Mouse (Mus musculus) forebrain, embryonic 10.5 days (tissue): Measurements from ENCODE around the gene Bmp2k. TPM values are rescaled to one million over a fixed set of nuclear protein-coding genes. Genes with fewer than 3 reads are reported as not detected.

Experiments used
- DNase-seq: peaks from one replicate; pipeline ENCODE4 v3.0.0-alpha.2; 2017; ENCODE audit warnings: low spot score; ENCODE audit errors: extremely low spot score
- H3K27ac ChIP-seq: fragments of 300-500 bp; sonication (generic); 2 replicates; pipeline ENCODE4 v1.5.1; 2016; ENCODE audit warnings: mild to moderate bottlenecking
- H3K27me3 ChIP-seq: fragments of 300-500 bp; sonication (generic); 2 replicates; pipeline ENCODE4 v1.6.1; 2016; ENCODE audit warnings: mild to moderate bottlenecking; ENCODE audit not compliant: poor library complexity, severe bottlenecking
- H3K36me3 ChIP-seq: fragments of 300-500 bp; sonication (generic); replicated peaks from 2 replicates; pipeline ENCODE4 v1.6.1; 2016; ENCODE audit warnings: mild to moderate bottlenecking, moderate library complexity
- H3K4me1 ChIP-seq: fragments of 300-500 bp; sonication (generic); 2 replicates; pipeline ENCODE4 v1.6.1; 2016
- H3K4me3 ChIP-seq: fragments of 300-500 bp; sonication (generic); 2 replicates; pipeline ENCODE4 v1.5.1; 2016; ENCODE audit warnings: mild to moderate bottlenecking, moderate library complexity
- H3K9me3 ChIP-seq: fragments of 300-500 bp; sonication (generic); 2 replicates; pipeline ENCODE4 v1.6.1; 2016; ENCODE audit warnings: mild to moderate bottlenecking, moderate library complexity
- WGBS: fragments of 180-500 bp; shearing (Covaris S2); methylation state at CpG from one replicate; pipeline ENCODE4 v1.1.7; 2016; 5-methylcytosine and 5-hydroxymethylcytosine counted together
- polyA plus RNA-seq: library from polyadenylated mRNA; unstranded; fragments of >200 nt; fragmentation: Nextera tagmentation; extraction: Ambion mirVana; gene quantifications from 2 replicates; pipeline ENCODE4 v1.2.1, GENCODE M21; 2016

Bmp2k gene
- polyA plus RNA-seq, result 8.7 and 8.8 TPM in 2 replicates

DNA sequence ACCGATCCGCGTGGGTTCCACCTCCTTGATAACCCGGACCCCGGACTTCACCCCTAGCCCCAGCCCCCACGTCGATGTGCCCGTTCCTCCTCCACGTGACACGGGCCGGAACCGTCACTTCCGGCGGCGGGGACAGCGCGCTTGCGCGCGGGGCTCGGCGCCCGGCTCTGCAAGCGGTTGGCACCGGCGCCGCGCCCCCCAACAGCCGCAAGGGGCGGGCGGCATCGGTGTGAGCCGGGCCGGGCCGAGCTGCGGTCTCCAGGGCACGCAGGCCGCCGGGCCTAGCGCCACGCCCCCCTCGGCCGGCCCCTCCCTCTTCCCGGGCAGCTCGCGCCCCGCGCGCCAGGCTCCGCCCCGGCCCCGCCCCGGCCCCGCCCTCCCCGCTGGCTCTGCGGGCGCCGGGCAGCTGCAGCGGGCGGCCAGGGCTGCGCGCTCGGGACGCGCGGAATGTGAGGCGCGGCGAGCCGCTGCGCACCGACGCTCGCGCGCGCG, at the start of gene Bmp2k:
Bmp2k (plus strand) TSS at position 380 of the 492 bp plus-strand sequence.
- Histone ChIP-seq H3K27ac (peak within 1 kb of the TSS; percentile 95), H3K4me3 (peak within 1 kb of the TSS; percentile 90), H3K4me1 (peaks cover 41% of the 10 kb centered on the region), H3K36me3 (no peaks in the 10 kb centered on the region), H3K9me3 (no peaks in the 10 kb centered on the region), H3K27me3 (no peaks in the 10 kb centered on the region)
- under 1% methylated on average over 66 of the region's 78 CpGs for WGBS
- DNase-seq, result peak; percentile 88

DNA sequence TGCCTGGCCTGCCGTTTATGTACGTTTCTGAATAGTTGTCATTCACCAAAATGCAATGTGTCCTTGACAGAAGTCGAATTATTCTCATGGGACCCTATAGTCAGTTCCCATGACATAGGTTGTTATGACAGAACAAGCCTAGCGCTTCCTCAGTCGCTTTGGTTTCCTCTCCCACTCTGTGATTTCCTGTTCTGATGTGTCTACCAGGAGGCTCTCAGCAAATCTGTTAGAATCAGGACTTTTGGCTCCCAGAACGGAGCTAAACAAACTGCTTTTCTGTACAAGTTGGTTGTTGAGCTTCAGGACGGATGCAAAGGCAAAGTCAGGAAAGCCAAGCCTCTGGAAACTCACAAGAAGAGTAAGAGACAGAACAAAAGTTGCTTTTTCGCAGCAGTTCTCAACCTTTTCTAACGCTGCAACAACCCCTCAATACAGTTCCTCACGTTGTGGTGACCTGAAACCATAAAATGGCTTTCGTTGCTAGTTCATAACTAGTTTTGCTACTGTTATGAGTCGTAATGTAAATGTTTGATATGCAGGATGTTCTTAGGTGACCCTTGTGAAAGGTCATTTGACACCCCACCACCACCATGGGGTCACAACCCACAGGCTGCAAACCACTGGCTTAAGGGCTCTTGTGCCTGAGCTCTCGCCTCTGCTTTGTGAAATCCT, 48.5 kb upstream of the Bmp2k start:
- Histone ChIP-seq H3K36me3 (no peaks in the 10 kb centered on the region), H3K27me3 (no peaks in the 10 kb centered on the region), H3K4me1 (peaks cover 7% of the 10 kb centered on the region), H3K9me3 (no peaks in the 10 kb centered on the region), H3K27ac (no peak overlapping the region), H3K4me3 (no peak overlapping the region)
- 90% methylated on average over 13 of the region's 13 CpGs for WGBS
- DNase-seq, result no peak

DNA sequence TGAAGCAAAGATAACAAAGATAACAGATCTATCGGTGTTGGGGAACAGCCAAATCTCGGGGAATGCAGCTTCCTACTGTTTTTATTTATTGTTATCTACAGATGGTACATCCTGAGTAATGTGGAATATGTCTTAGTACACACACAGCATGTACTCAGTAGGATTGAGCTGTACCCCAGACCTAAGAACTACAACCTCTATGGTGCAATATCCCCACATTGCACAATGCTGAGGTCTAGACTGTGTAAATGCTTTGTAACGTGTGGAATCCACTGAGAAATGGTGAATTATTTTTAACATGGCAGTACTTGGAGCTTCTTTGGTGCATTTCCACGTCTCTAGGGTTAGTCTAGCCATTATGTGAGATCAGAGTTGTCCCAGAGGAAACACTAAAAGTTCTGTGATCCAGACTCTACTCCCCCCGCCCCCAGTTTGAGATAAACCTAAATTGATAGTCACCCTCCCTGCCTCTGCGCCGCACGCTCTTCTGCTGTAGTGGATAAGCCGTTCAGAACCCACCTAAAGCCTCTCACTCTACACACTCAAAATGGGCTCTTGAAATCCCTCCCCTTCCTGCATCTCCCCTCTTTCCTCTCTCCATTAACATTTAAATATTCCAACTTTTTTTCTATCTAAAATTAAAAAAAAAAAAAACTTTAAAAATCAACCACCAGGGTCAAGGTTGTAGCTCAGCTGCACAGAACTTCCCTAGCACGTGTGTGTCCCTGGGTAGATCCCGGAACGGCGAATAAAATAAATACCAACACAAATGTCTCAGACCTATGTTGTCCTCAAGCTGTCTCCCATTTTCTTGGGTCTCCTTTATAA, 47.4 kb upstream of the Bmp2k start:
- DNase-seq, result no peak
- Histone ChIP-seq H3K27me3 (no peaks in the 10 kb centered on the region), H3K36me3 (no peaks in the 10 kb centered on the region), H3K9me3 (no peaks in the 10 kb centered on the region), H3K27ac (no peak overlapping the region), H3K4me3 (no peak overlapping the region), H3K4me1 (peaks cover 14% of the 10 kb centered on the region)
- 87% methylated on average over 13 of the region's 13 CpGs for WGBS

DNA sequence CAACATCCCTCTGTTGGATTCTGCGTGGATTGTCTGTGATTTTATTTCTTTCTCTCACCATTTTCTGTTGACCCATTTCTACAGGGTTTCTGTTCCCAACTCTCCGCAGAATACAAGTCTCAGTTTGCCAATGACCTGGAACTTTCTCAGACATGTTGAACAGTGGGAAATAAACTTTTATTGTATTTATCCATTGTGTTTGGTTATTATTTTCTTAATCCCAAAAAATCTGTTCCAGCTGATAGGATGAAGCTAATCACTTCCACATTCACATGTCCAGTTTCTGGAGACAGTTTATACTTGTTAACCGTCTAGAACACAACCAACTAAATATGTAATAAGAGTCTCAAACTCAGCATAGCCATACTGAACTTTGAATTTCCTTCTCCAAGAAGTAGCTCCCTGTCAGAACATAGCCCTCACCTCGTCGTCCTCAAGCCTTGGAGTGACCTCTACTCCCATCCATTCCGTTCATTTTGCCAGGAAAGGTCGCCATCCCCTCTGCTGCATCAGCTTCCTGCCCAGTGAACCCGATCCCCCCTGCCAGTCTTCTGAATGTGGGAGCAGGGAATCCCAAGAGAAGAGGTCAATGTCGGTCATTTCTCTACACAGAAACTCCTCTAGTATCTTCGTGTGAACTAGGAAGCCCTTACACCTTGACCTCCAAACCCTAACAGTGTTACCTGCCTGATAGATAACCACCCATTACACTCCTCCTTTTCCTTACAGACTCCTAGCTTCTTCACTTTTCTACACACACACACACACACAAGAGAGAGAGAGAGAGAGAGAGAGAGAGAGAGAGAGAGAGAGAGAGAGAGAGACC, 46.6 kb upstream of the Bmp2k start:
- H3K4me1 ChIP-seq, result peaks cover 14% of the 10 kb centered on the region
- no peak for DNase-seq
- no peak overlapping the region for H3K4me3 ChIP-seq
- H3K27ac ChIP-seq, result no peak overlapping the region
- H3K27me3 ChIP-seq, result no peaks in the 10 kb centered on the region
- no peaks in the 10 kb centered on the region for H3K36me3 ChIP-seq
- no peaks in the 10 kb centered on the region for H3K9me3 ChIP-seq
- 77% methylated on average over 10 of the region's 10 CpGs for WGBS

DNA sequence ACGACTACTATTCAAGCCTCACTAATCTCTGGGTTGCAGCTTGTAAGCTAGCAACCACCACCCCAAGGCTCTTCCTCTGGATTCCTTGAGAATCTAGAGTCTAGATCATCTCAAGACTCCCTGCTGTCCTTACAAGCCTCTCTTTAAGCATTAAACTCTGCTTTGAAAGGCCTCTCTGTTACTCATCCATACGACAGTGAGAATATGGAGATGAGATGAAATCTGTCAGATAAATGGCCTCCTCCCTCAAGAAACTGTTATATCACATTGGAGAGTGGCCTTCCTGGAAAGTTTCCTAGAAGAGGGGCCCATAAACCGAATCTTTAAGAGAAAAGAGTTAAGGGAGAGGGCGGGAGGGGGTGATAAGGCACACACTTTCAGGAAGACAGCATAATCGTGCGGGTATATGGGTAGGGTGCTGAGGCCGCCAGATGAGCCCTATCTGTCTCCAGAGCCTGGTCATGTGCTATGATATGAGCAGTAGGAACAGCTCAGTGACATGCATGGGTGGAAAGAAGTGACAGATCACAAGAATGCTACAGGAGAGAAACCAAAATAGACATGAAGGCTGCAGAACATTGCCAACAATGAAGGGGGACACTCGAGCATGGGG, 45.9 kb upstream of the Bmp2k start:
- Histone ChIP-seq H3K27me3 (no peaks in the 10 kb centered on the region), H3K9me3 (no peaks in the 10 kb centered on the region), H3K4me3 (no peak overlapping the region), H3K36me3 (no peaks in the 10 kb centered on the region), H3K27ac (peak overlapping the region; percentile 48; the same call in 1 of the 2 replicates), H3K4me1 (peaks cover 17% of the 10 kb centered on the region)
- WGBS, result 79% methylated on average over 8 of the region's 8 CpGs
- no peak for DNase-seq

DNA sequence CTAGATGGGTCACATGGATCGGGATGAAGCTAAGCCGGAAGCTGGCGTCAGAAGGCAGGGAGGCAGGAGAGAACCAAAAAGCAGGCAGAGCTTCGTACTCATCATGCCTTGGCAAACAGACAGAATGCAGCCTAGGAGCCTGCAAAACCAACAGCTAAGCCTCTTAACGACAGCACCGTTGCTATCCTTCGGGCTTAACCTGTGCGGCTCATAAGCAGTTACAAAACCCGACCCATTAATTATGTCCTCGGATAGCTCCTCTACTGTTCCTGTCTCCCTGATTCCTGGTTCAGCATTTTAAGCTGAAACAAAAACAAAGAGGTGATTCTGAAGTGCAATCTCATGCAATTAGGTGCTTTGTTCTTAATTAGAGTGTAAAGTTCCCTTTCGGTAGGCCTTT, 43.4 kb upstream of the Bmp2k start:
- H3K4me1 ChIP-seq, result peaks cover 24% of the 10 kb centered on the region

DNA sequence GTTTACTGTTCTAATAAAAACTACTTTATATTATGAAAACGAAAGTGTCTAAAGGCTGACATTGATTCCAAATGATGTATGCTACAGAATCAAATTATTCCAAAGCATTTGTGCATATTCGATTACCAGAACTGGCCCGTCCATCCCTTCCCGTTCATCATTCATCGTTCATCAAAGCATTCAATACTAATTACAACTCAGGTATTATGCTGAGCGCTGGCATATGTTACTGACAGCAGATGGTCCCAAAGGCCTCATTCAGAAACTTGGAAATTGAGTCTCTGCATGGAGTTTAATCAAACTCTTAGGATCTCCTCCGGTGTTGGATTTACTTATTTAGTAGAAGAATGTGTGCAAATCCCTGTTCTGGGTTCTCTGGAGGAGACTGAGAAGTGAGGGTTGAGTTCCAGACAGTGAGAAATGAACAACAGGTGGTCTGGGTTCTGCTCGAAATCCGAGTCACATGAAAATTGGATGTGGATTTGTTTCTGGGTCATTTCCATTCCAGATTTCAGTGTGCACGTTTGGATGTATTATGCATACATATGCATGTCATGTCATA, 42.9 kb upstream of the Bmp2k start:
- no peak for DNase-seq
- Histone ChIP-seq H3K27ac (no peak overlapping the region), H3K4me3 (no peak overlapping the region), H3K27me3 (no peaks in the 10 kb centered on the region), H3K4me1 (peaks cover 24% of the 10 kb centered on the region), H3K9me3 (no peaks in the 10 kb centered on the region), H3K36me3 (no peaks in the 10 kb centered on the region)
- 87% methylated on average over 10 of the region's 10 CpGs for WGBS

More for the DNA sequence above, 43.4 kb upstream of the Bmp2k start:
- WGBS, result 54% methylated on average over 11 of the region's 11 CpGs
- no peak overlapping the region for H3K4me3 ChIP-seq
- H3K27me3 ChIP-seq, result no peaks in the 10 kb centered on the region
- no peaks in the 10 kb centered on the region for H3K9me3 ChIP-seq
- 0 out of 2 replicates have a peak overlapping the region, but pooled peaks have one; percentile 3 for H3K27ac ChIP-seq
- DNase-seq, result no peak
- no peaks in the 10 kb centered on the region for H3K36me3 ChIP-seq

DNA sequence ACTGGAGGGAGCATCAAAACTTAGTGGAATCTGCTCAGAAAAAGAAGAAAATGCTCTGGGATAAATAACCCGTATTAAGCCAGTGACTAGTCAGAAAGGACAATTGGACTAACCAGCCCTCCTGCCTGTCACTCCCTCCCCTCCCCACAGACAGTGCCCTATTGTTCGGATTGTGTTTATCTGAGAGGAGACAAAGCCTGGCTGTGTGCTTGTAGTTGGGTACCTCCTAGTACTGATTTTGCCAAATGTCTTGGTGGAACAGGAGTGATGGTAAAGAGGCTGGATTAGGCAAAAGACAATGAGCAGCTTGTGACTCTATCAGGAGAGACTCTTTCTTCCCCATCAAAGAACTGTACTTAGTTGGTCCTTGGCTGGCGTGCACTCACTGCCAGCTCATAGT, 40.6 kb upstream of the Bmp2k start:
- 25% methylated on average over 3 of the region's 3 CpGs for WGBS
- no peak overlapping the region for H3K4me3 ChIP-seq
- DNase-seq, result no peak
- peaks cover 24% of the 10 kb centered on the region for H3K4me1 ChIP-seq
- no peaks in the 10 kb centered on the region for H3K27me3 ChIP-seq
- H3K27ac ChIP-seq, result no peak overlapping the region
- no peaks in the 10 kb centered on the region for H3K36me3 ChIP-seq
- H3K9me3 ChIP-seq, result no peaks in the 10 kb centered on the region

DNA sequence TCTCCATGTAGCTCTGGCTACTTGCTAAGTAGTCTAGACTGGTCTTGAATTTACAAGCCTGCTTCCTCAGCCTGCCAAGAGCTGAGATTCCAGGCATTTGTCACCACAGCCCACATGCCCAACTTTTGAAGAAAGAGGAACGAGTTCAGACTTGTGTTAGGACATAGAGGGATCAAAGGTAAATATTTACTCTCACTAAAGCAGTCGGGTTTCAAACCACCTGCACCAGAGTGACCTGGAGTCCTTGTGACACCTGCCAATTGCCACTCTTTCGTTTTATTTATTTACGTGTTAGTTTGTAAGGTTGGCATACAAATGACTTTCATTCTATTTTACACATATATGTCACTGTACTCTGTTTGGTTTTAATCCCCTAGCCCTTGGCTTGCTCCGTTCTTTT, 36.4 kb upstream of the Bmp2k start:
- Histone ChIP-seq H3K27ac (no peak overlapping the region), H3K27me3 (no peaks in the 10 kb centered on the region; the same call in 1 of the 2 replicates), H3K4me1 (peaks cover 32% of the 10 kb centered on the region), H3K36me3 (no peaks in the 10 kb centered on the region), H3K4me3 (no peak overlapping the region), H3K9me3 (no peaks in the 10 kb centered on the region)
- 89% methylated on average over 5 of the region's 5 CpGs for WGBS
- no peak for DNase-seq

DNA sequence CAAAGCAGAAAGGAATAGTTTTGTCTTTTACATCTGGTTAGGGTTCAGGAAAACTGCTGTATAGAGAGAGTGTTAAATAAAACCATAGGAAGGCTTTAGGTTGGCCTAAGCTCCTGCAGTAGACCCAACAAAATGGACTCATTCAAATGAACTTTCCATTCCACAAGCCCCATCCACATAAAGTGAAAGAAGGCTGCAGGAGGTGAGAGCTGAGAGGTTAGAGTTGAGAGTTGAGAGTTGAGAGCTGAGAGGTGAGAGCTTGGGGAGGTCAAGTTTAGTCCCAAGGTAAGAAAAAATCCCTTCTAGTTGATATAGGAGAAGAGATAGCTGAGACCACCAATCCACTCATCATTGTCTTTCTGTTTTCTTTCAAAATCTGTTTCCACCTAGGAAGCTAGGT, 35.6 kb upstream of the Bmp2k start:
- H3K27me3 ChIP-seq, result no peaks in the 10 kb centered on the region; the same call in 1 of the 2 replicates
- no peak overlapping the region for H3K4me3 ChIP-seq
- DNase-seq, result no peak
- H3K9me3 ChIP-seq, result no peaks in the 10 kb centered on the region
- H3K27ac ChIP-seq, result no peak overlapping the region
- H3K4me1 ChIP-seq, result peaks cover 27% of the 10 kb centered on the region
- H3K36me3 ChIP-seq, result no peaks in the 10 kb centered on the region

DNA sequence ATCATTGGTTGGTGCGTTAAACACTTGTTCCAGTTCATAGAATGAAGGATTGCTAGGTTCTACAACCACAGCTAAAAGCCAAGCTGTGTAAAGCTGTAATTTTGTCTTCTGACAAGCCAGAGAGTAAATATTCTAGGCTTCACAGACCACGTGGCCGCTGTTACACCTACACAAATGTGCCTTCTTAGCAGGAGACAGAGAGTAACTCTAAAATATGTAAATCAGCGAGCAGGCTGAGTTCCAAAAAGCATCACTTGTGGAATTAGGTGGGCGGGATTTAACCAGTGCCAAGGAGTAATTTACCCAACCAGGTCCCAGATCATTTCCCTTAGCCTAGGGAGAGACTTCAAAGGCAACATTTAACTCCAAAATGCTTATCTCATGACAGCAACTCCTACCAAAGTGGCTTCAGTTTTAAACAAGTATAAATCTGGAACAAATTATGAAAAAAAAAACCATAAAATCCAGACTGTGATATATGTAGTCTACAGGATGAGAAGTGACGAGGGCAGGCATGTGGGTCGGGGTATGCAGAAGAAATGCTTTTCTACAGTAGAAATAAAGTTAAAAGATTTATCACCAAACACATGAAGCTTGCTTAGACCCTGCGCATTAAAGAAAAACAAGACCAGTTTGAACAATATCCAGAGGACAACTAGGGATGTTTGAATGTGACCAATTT, 35.1 kb upstream of the Bmp2k start:
- 76% methylated on average over 8 of the region's 8 CpGs for WGBS
- Histone ChIP-seq H3K4me3 (no peak overlapping the region), H3K4me1 (peaks cover 23% of the 10 kb centered on the region), H3K9me3 (no peaks in the 10 kb centered on the region), H3K36me3 (no peaks in the 10 kb centered on the region), H3K27me3 (no peaks in the 10 kb centered on the region; the same call in 1 of the 2 replicates), H3K27ac (no peak overlapping the region)
- no peak for DNase-seq
